Mouse (Mus musculus) Patski (cell line): ENCODE measurements around the gene Flywch2. TPM values are rescaled to one million over a fixed set of nuclear protein-coding genes. Genes with fewer than 3 reads are reported as not detected.

Experiments used
- ATAC-seq: fragments of 100-300 bp; one replicate; pipeline ENCODE4 v1.8.0; 2021
- CTCF ChIA-PET: fragments of 350-600 bp; sonication (Branson Sonifier 250); formaldehyde crosslinking; loops from one replicate; lab custom pipeline; 2022; ENCODE audit warnings: inconsistent platforms; lab: Charles Lee
- POLR2A ChIA-PET: fragments of 350-600 bp; sonication (Branson Sonifier 250); formaldehyde crosslinking; loops from one replicate; lab custom pipeline; 2022; ENCODE audit warnings: antibody characterized with exemption, inconsistent platforms; lab: Charles Lee
- DNase-seq: peaks from one replicate; pipeline ENCODE4 v3.0.0-alpha.2; 2011; ENCODE audit warnings: low read depth, low spot score
- H3K27me3 ChIP-seq: fragments of 371-371 bp; one replicate; pipeline ENCODE4 v1.5.1; 2021
- CTCF ChIP-seq: fragments of 100-300 bp; IDR thresholded peaks from one replicate; pipeline ENCODE4 v1.5.1; 2021
- in situ Hi-C: fragments of 300-500 bp; cut with MboI; formaldehyde crosslinking; loops from 3 replicates; pipeline ENCODE4 v1.11.1; 2018; ENCODE audit warnings: low pct_unique_long_range_greater_than_20kb, mixed read lengths
- polyA plus RNA-seq: library from polyadenylated mRNA; unstranded; gene quantifications from one replicate; pipeline ENCODE4 v1.2.3, GENCODE M21; 2021

Gene Flywch2
- polyA plus RNA-seq, 1 experiment from 2014 or later: 7.9 TPM

DNA sequence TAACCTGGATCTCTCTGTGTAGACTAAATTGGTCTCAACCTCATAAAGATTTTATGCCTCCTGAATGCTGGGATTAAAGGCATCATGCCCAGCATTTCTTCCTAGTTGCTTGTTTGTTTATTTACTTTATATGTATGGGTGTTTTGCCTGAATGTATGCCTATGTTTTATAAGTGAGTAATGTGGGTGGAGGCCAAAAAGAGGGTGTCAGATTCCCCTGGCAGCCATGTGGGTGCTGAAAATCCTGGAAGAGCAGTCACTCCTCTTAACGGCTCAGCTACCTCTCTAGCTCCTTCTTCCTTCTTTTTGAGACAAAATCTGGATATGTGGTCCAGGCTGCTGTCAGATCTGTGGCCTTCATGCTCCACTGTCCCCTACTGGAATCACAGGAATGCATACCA lies 55.4 kb downstream of the Flywch2 start:
- ChIA-PET CTCF (no interaction called here), POLR2A (no interaction called here)
- ATAC-seq (no peak), DNase-seq (no peak)
- no peak for TF ChIP-seq CTCF
- no peaks in the 10 kb centered on the region for H3K27me3 ChIP-seq
- in situ Hi-C loops: no loop called here

Other genes with a start within 250 kb of the Flywch2 start
- 8.6 TPM for gene Zfp213, start 221.8 kb downstream of the Flywch2 start, polyA plus RNA-seq
- 6.8 TPM for gene Zfp13, start 186.6 kb downstream of the Flywch2 start, polyA plus RNA-seq
- gene Zscan10, start 185.2 kb downstream of the Flywch2 start, polyA plus RNA-seq: not detected
- not detected for gene Mmp25, start 140.8 kb downstream of the Flywch2 start, polyA plus RNA-seq
- 0.22 TPM for gene Bicdl2, start 125.6 kb downstream of the Flywch2 start, polyA plus RNA-seq
- gene Hcfc1r1, start 112.5 kb downstream of the Flywch2 start, polyA plus RNA-seq: 261 TPM
- 32.9 TPM for gene Thoc6, start 112.2 kb downstream of the Flywch2 start, polyA plus RNA-seq
- 421 TPM for gene Tnfrsf12a, start 108.6 kb downstream of the Flywch2 start, polyA plus RNA-seq
- not detected for gene Cldn6, start 106.8 kb downstream of the Flywch2 start, polyA plus RNA-seq
- 0.05 TPM for gene Cldn9, start 102.1 kb downstream of the Flywch2 start, polyA plus RNA-seq
- not detected for gene 1520401A03Rik, start 63.3 kb downstream of the Flywch2 start, polyA plus RNA-seq
- gene Pkmyt1, start 59.7 kb downstream of the Flywch2 start, polyA plus RNA-seq: 13.3 TPM
- 7.3 TPM for gene Paqr4, start 45.2 kb downstream of the Flywch2 start, polyA plus RNA-seq
- not detected for gene Kremen2, start 40.2 kb downstream of the Flywch2 start, polyA plus RNA-seq
- 96.0 TPM for gene Flywch1, start 14.5 kb downstream of the Flywch2 start, polyA plus RNA-seq
- gene Srrm2, start 4.5 kb upstream of the Flywch2 start, polyA plus RNA-seq: 314 TPM
- gene Elob, start 43.1 kb upstream of the Flywch2 start, polyA plus RNA-seq: 610 TPM
- gene Prss33, start 50.0 kb upstream of the Flywch2 start, polyA plus RNA-seq: not detected
- gene Prss32, start 57.8 kb upstream of the Flywch2 start, polyA plus RNA-seq: 0.45 TPM
- 0.35 TPM for gene Prss41, start 58.1 kb upstream of the Flywch2 start, polyA plus RNA-seq
- gene Prss21, start 82.0 kb upstream of the Flywch2 start, polyA plus RNA-seq: not detected
- not detected for gene Dcpp1, start 94.8 kb upstream of the Flywch2 start, polyA plus RNA-seq
- not detected for gene Dcpp2, start 94.8 kb upstream of the Flywch2 start, polyA plus RNA-seq
- gene Dcpp3, start 131.4 kb upstream of the Flywch2 start, polyA plus RNA-seq: not detected
- not detected for gene Sbp, start 155.6 kb upstream of the Flywch2 start, polyA plus RNA-seq
- not detected for gene Sbpl, start 169.2 kb upstream of the Flywch2 start, polyA plus RNA-seq
- 0.05 TPM for gene Prss30, start 194.5 kb upstream of the Flywch2 start, polyA plus RNA-seq
- 0.28 TPM for gene Prss22, start 212.0 kb upstream of the Flywch2 start, polyA plus RNA-seq